Mouse (Mus musculus) neural tube, embryonic 12.5 days (tissue): ENCODE results near the gene Tas2r135. TPM values are rescaled to one million over a fixed set of nuclear protein-coding genes. Genes with fewer than 3 reads are reported as not detected.

ENCODE experiments used
- ATAC-seq: fragments of 200-750 bp; cut with Nextera tagmentation; 2 replicates; pipeline ENCODE4 v1.8.0; 2017; ENCODE audit warnings: low read depth, mild to moderate bottlenecking, moderate TSS enrichment, moderate library complexity; ENCODE audit not compliant: low FRiP score
- H3K27ac ChIP-seq: fragments of 300-500 bp; sonication (generic); 2 replicates; pipeline ENCODE4 v1.5.1; 2016
- H3K27me3 ChIP-seq: fragments of 300-500 bp; sonication (generic); replicated peaks from 2 replicates; pipeline ENCODE4 v1.6.1; 2016; ENCODE audit warnings: mild to moderate bottlenecking
- H3K36me3 ChIP-seq: fragments of 300-500 bp; sonication (generic); 2 replicates; pipeline ENCODE4 v1.6.1; 2016; ENCODE audit warnings: mild to moderate bottlenecking
- H3K4me1 ChIP-seq: fragments of 300-500 bp; sonication (generic); 2 replicates; pipeline ENCODE4 v1.6.1; 2016
- H3K4me2 ChIP-seq: fragments of 300-500 bp; sonication (generic); replicated peaks from 2 replicates; pipeline ENCODE4 v1.6.1; 2016; ENCODE audit warnings: mild to moderate bottlenecking
- H3K4me3 ChIP-seq: fragments of 300-500 bp; sonication (generic); 2 replicates; pipeline ENCODE4 v1.5.1; 2016
- H3K9ac ChIP-seq: fragments of 300-500 bp; sonication (generic); 2 replicates; pipeline ENCODE4 v1.6.1; 2016; ENCODE audit warnings: mild to moderate bottlenecking
- H3K9me3 ChIP-seq: fragments of 300-500 bp; sonication (generic); 2 replicates; pipeline ENCODE4 v1.6.1; 2016; ENCODE audit warnings: mild to moderate bottlenecking
- WGBS: fragments of 180-500 bp; shearing (Covaris S2); methylation state at CpG from one replicate; pipeline ENCODE4 v1.1.7; 2016; 5-methylcytosine and 5-hydroxymethylcytosine counted together
- polyA plus RNA-seq: library from polyadenylated mRNA; unstranded; fragments of >200 nt; fragmentation: Nextera tagmentation; extraction: Ambion mirVana; gene quantifications from 2 replicates; pipeline ENCODE4 v1.2.1, GENCODE M21; 2016

The Tas2r135 gene
- polyA plus RNA-seq, 1 experiment from 2014 or later: not detected

DNA sequence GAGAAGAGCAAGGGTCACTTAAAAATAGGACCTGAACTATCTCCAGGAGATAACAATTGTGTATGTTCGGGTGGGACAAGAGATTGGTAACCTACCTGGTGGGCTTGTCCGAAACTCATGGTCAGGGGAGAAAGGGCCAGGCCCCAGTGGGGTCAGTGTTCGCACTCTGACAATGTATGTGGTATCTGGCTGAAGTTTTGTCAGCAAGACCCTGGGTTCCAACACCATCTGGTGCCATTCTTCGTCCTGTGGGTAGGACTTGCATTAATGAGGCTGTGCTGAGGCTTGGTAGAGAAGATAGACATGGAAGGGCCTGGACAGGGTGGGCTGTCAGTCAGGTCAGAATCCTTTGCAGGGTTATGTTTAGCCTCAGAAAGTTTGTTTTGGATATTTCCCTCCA is 41.2 kb upstream of the Tas2r135 start:
- Histone ChIP-seq H3K4me2 (no peak overlapping the region), H3K9ac (no peak overlapping the region), H3K27ac (no peak overlapping the region), H3K36me3 (peaks cover 15% of the 10 kb centered on the region), H3K4me3 (no peak overlapping the region), H3K9me3 (no peaks in the 10 kb centered on the region), H3K4me1 (no peaks in the 10 kb centered on the region), H3K27me3 (no peaks in the 10 kb centered on the region)
- ATAC-seq: no peak
- WGBS: 89% methylated on average over 4 of the region's 4 CpGs

- ATAC-seq: no peak
- WGBS: 95% methylated on average over 15 of the region's 15 CpGs
- Histone ChIP-seq H3K4me3 (no peak overlapping the region), H3K36me3 (peaks cover 10% of the 10 kb centered on the region), H3K9me3 (no peaks in the 10 kb centered on the region), H3K9ac (no peak overlapping the region), H3K27me3 (no peaks in the 10 kb centered on the region), H3K4me1 (no peaks in the 10 kb centered on the region), H3K4me2 (no peak overlapping the region), H3K27ac (no peak overlapping the region)
Observed at GRCm38 (mm10) chr6:42364607-42365006, 40.6 kb upstream of the Tas2r135 start.

GRCm38 (mm10) chr6:42365215-42365614 is 40.0 kb upstream of the Tas2r135 start:
- WGBS: 91% methylated on average over 6 of the region's 6 CpGs
- H3K9ac ChIP-seq: no peak overlapping the region
- no peak overlapping the region for H3K4me2 ChIP-seq
- H3K4me3 ChIP-seq: no peak overlapping the region
- peaks cover 3% of the 10 kb centered on the region; the same call in 1 of the 2 replicates for H3K36me3 ChIP-seq
- no peak overlapping the region for H3K27ac ChIP-seq
- no peaks in the 10 kb centered on the region for H3K4me1 ChIP-seq
- no peaks in the 10 kb centered on the region for H3K27me3 ChIP-seq
- no peaks in the 10 kb centered on the region for H3K9me3 ChIP-seq
- no peak for ATAC-seq

GRCm38 (mm10) chr6:42369870-42370269 is 35.4 kb upstream of the Tas2r135 start:
- 9% methylated on average over 3 of the region's 3 CpGs for WGBS
- Histone ChIP-seq H3K36me3 (no peaks in the 10 kb centered on the region), H3K4me2 (no peak overlapping the region), H3K27me3 (peaks cover 8% of the 10 kb centered on the region; the same call in 1 of the 2 replicates), H3K27ac (no peak overlapping the region), H3K9me3 (no peaks in the 10 kb centered on the region), H3K4me1 (peaks cover 14% of the 10 kb centered on the region), H3K9ac (no peak overlapping the region), H3K4me3 (no peak overlapping the region)
- no peak for ATAC-seq

DNA sequence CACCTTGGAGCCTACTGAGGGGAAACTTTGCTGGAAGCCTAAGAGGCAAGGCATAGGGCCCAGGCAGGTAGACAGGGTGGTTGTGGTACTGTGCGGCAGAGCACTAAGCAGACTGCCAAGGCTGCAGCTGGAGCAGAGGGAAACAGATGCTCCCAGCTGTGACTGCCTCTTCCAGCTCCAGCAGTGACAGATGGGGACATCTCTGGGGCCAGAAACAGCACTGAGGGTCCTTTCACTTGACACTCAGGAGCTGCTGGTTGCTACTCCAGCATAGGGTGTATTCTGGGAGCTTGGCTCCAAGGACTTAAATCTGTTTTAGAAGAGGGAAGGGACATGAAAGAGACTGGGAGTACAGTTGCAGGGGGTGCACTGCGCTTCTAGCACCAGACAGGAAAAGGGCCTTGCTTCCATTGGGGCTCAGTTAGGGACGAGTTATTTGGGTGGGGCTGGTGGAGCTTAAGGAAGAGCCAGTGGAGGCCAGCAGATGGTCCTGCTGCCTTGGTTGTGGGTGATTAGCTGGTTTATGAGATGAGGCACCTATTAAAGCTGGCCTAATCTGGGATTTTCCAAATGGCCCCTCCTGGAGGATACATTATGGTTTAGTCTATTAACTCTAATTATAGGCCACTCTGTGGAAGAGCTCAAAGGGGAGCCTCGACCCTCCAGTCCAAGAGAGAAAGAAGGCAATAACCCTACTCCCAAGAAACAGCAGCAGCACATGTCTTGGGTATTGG is 34.4 kb upstream of the Tas2r135 start:
- Histone ChIP-seq H3K4me2 (no peak overlapping the region), H3K4me1 (peaks cover 14% of the 10 kb centered on the region), H3K27ac (no peak overlapping the region), H3K36me3 (no peaks in the 10 kb centered on the region), H3K27me3 (peaks cover 8% of the 10 kb centered on the region; the same call in 1 of the 2 replicates), H3K4me3 (no peak overlapping the region), H3K9ac (no peak overlapping the region), H3K9me3 (no peaks in the 10 kb centered on the region)
- ATAC-seq: no peak
- 30% methylated on average over 4 of the region's 4 CpGs for WGBS

- H3K4me1 ChIP-seq: peaks cover 14% of the 10 kb centered on the region
- no peaks in the 10 kb centered on the region for H3K9me3 ChIP-seq
- peak; percentile 11; the same call in 1 of the 2 replicates for ATAC-seq
- H3K4me3 ChIP-seq: no peak overlapping the region
- no peaks in the 10 kb centered on the region for H3K36me3 ChIP-seq
- H3K9ac ChIP-seq: no peak overlapping the region
- no peak overlapping the region for H3K27ac ChIP-seq
- no peak overlapping the region for H3K4me2 ChIP-seq
- peaks cover 8% of the 10 kb centered on the region; the same call in 1 of the 2 replicates for H3K27me3 ChIP-seq
- 7% methylated on average over 3 of the region's 3 CpGs for WGBS
Observed at GRCm38 (mm10) chr6:42372001-42372400, 33.2 kb upstream of the Tas2r135 start.

DNA sequence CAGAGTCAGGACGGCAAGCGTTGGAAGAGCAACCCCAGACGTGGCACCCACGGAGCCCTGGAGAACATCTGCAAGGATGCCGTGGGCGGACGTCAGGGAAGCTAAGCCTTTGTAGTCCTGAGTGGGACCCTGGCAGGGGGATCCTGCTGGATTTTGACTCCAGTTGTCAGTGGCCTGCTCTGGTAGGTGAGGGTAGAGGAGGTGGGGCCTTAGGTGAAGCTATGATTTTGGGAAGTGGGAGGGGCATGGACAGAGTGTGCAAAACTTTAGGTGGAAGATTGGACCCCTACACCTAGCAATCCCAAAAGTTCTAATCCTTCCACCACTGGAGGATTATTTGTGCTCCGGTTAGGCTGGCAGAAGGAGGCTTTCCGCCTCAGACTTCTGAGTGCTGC is 32.8 kb upstream of the Tas2r135 start:
- Histone ChIP-seq H3K36me3 (no peaks in the 10 kb centered on the region), H3K9ac (0 out of 2 replicates have a peak overlapping the region, but pooled peaks have one; percentile 48), H3K4me3 (peak overlapping the region; percentile 45; the same call in 1 of the 2 replicates), H3K27ac (no peak overlapping the region), H3K9me3 (no peaks in the 10 kb centered on the region), H3K4me1 (peaks cover 14% of the 10 kb centered on the region), H3K4me2 (peak overlapping the region; percentile 98), H3K27me3 (peaks cover 8% of the 10 kb centered on the region; the same call in 1 of the 2 replicates)
- peak; percentile 21; the same call in 1 of the 2 replicates for ATAC-seq
- 23% methylated on average over 9 of the region's 9 CpGs for WGBS

DNA sequence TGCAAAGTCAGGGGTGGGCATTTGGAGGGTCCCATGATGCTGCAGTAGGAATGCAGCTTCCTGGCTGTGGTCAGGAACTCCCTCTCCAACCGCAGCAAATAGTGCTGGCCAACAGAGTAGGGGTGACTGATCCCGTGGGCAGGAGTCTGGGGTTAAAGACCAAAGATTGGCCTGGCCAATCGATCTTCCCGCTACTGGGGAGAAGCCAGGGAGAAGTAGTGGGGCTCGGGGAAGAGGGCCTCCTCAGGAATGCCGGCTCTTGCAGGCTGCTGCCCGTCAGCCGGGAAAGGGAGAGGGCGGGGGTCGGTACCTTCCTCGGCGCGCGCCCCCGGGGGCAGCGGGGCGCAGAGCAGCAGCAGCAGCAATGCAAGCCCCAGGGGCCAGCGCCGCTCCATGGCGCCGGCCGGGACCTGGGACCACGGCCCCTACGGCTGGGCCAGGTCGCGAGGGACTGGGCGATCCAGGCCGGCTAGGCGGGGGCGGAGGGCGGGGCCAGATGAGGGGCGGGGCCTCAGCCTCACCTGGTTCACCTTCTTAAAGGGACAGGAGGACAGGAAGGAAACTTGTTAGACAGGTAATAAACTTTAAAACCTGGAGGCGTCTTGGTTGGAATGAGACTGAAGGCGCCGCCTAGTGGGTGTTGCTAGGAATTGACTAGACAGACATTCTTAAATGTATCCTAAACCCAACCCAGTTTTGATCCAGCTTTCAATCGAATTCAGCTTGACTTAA is 32.3 kb upstream of the Tas2r135 start, which contains the start of gene Epha1:
TSS of gene Epha1 (minus strand) at position 453 of the 732 bp plus-strand sequence.
- WGBS: under 1% methylated on average over 36 of the region's 36 CpGs
- H3K27ac ChIP-seq: no peak within 1 kb of the TSS
- H3K4me1 ChIP-seq: peaks cover 14% of the 10 kb centered on the region

DNA sequence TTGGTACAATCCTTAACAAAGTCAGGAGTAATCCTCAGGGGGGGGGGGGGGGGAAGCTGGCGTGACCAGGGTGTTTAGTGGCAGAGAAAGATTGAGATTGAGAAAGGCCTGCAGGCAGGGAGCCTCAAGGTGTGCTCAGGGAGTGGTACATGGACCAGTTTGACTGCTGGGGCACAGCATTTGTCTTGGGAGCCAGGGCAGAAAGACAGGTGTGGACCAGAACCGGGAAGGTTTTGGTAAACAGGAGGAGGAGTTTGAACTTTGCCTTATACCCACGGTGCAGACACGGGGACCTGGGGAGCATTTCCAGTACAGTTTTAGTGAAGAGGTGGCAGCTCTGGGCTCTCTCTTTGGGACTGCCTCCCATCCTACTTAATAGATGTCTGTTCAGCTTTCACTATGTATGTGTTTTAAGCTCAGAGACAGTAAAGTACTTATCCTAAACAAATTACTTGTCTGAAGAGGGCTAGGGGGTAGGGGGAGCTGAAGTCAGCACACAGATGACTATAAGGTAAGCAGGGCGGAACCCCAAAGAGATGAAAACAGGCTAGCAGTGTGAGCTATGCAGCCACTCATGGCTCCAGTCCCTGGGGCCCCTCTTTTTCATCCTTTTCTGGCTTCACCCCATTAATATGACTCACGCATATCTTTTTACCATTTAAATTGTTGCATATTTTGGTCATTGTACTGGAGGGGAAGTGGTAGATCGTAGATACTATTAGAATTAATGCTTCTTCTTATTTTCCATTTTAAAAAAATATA is 31.4 kb upstream of the Tas2r135 start:
- H3K27ac ChIP-seq: no peak overlapping the region
- H3K4me3 ChIP-seq: peak overlapping the region; percentile 45
- peak; percentile 17; the same call in 1 of the 2 replicates for ATAC-seq
- WGBS: 44% methylated on average over 7 of the region's 7 CpGs
- H3K36me3 ChIP-seq: no peaks in the 10 kb centered on the region
- no peaks in the 10 kb centered on the region for H3K9me3 ChIP-seq
- peaks cover 8% of the 10 kb centered on the region; the same call in 1 of the 2 replicates for H3K27me3 ChIP-seq
- H3K4me2 ChIP-seq: peak overlapping the region; percentile 98
- H3K9ac ChIP-seq: no peak overlapping the region
- H3K4me1 ChIP-seq: peaks cover 14% of the 10 kb centered on the region

More for the DNA sequence above, 32.3 kb upstream of the Tas2r135 start, which contains the start of gene Epha1:
- Histone ChIP-seq H3K9me3 (no peaks in the 10 kb centered on the region), H3K4me2 (peak within 1 kb of the TSS; percentile 98), H3K4me3 (peak within 1 kb of the TSS; percentile 45), H3K27me3 (peaks cover 8% of the 10 kb centered on the region; the same call in 1 of the 2 replicates), H3K9ac (peak within 1 kb of the TSS; percentile 48; the same call in 1 of the 2 replicates), H3K36me3 (no peaks in the 10 kb centered on the region)
- peak; percentile 75 for ATAC-seq

- ATAC-seq: no peak
- no peak overlapping the region for H3K27ac ChIP-seq
- WGBS: 78% methylated on average over 4 of the region's 4 CpGs
Observed at GRCm38 (mm10) chr6:42374701-42375100, 30.5 kb upstream of the Tas2r135 start.

DNA sequence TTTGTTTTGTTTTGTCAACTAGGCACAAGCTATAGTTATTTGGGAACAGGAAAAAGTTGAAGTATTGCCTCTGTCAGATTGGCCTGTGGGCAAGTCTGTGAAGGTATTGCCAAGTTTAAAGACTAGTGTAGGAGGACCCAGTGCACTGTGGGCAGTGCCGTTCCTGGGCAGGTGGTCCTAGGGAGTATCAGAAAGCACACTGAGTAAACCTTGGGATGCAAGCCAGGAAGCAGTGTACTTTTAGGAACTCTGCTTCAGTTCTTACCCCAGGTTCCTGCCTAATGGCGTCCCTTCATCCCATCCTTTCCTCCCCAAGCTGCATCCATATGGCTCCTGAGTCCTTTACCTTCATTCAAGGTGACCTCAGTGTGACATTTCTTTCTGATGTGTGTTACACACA is 30.1 kb upstream of the Tas2r135 start:
- WGBS: 87% methylated on average over 2 of the region's 2 CpGs
- H3K27me3 ChIP-seq: peaks cover 8% of the 10 kb centered on the region; the same call in 1 of the 2 replicates
- H3K27ac ChIP-seq: no peak overlapping the region
- H3K9ac ChIP-seq: no peak overlapping the region
- no peak overlapping the region for H3K4me3 ChIP-seq
- H3K4me2 ChIP-seq: no peak overlapping the region
- peaks cover 14% of the 10 kb centered on the region for H3K4me1 ChIP-seq
- H3K36me3 ChIP-seq: no peaks in the 10 kb centered on the region
- no peak for ATAC-seq
- no peaks in the 10 kb centered on the region for H3K9me3 ChIP-seq

More at GRCm38 (mm10) chr6:42374701-42375100, 30.5 kb upstream of the Tas2r135 start:
- Histone ChIP-seq H3K4me2 (no peak overlapping the region), H3K4me1 (peaks cover 14% of the 10 kb centered on the region), H3K4me3 (no peak overlapping the region), H3K9me3 (no peaks in the 10 kb centered on the region), H3K27me3 (peaks cover 8% of the 10 kb centered on the region; the same call in 1 of the 2 replicates), H3K9ac (no peak overlapping the region), H3K36me3 (no peaks in the 10 kb centered on the region)
